Mouse (Mus musculus): ENCODE results near the gene Eva1b. TPM values are rescaled to one million over a fixed set of nuclear protein-coding genes. Genes with fewer than 3 reads are reported as not detected.

Eva1b gene
- polyA plus RNA-seq, 1 experiment = 51.6 TPM

- H3K79me3 ChIP-seq (ENCODE audit: low read depth) = no peaks in the 10 kb centered on the region
- H3ac ChIP-seq (ENCODE audit: control insufficient read depth, insufficient read length, low read depth) = no peak overlapping the region
- H3K4me3 ChIP-seq (ENCODE audit: insufficient read depth, poor library complexity, severe bottlenecking) = no peak overlapping the region
- peaks cover 14% of the 10 kb centered on the region for H3K36me3 ChIP-seq (ENCODE audit: control insufficient read depth, insufficient read depth)
- TF ChIP-seq MYOD1 (IDR thresholded peaks at IDR 0.05; ENCODE audit: control insufficient read depth, insufficient read length, low read depth) = no peak
- TF ChIP-seq CEBPB (IDR thresholded peaks at IDR 0.05; ENCODE audit: low read depth) = no peak
- TF ChIP-seq MAX (IDR thresholded peaks at IDR 0.05) = no peak
- TF ChIP-seq FOSL1 (IDR thresholded peaks at IDR 0.05; ENCODE audit: insufficient read depth, low read length, poor library complexity, severe bottlenecking) = no peak
- TF ChIP-seq MYOG (IDR thresholded peaks at IDR 0.05; ENCODE audit: control insufficient read depth, extremely low read depth, insufficient read length) = no peak
- TF ChIP-seq USF1 (IDR thresholded peaks at IDR 0.05; ENCODE audit: low read depth) = no peak
- TF ChIP-seq CTCF (IDR thresholded peaks at IDR 0.05; ENCODE audit: control insufficient read depth, insufficient read depth, insufficient read length) = no peak
- no peaks in the 10 kb centered on the region for H3K79me2 ChIP-seq (ENCODE audit: control insufficient read depth, insufficient read depth)
- no peaks in the 10 kb centered on the region for H3K27me3 ChIP-seq (ENCODE audit: control insufficient read depth, insufficient read depth, insufficient read length)
Measured at GRCm38 (mm10) chr4:126160981-126161380, 13.4 kb downstream of the Eva1b start.

- H3K79me2 ChIP-seq (ENCODE audit: control insufficient read depth, insufficient read depth) = no peaks in the 10 kb centered on the region
- H3K79me3 ChIP-seq (ENCODE audit: low read depth) = no peaks in the 10 kb centered on the region
Measured at GRCm38 (mm10) chr4:126161456-126161855, 13.9 kb downstream of the Eva1b start.

GRCm38 (mm10) chr4:126161986-126162385, 14.4 kb downstream of the Eva1b start:
- Histone ChIP-seq H3ac (ENCODE audit: control insufficient read depth, insufficient read length, low read depth) (no peak overlapping the region), H3K79me2 (ENCODE audit: control insufficient read depth, insufficient read depth) (no peaks in the 10 kb centered on the region), H3K79me3 (ENCODE audit: low read depth) (no peaks in the 10 kb centered on the region), H3K36me3 (ENCODE audit: control insufficient read depth, insufficient read depth) (peaks cover 24% of the 10 kb centered on the region), H3K27me3 (ENCODE audit: control insufficient read depth, insufficient read depth, insufficient read length) (no peaks in the 10 kb centered on the region), H3K4me3 (ENCODE audit: insufficient read depth, poor library complexity, severe bottlenecking) (no peak overlapping the region)
- TF ChIP-seq MYOG (IDR thresholded peaks at IDR 0.05; ENCODE audit: control insufficient read depth, extremely low read depth, insufficient read length) (no peak), CTCF (IDR thresholded peaks at IDR 0.05; ENCODE audit: control insufficient read depth, insufficient read depth, insufficient read length) (no peak), CEBPB (IDR thresholded peaks at IDR 0.05; ENCODE audit: low read depth) (no peak), MYOD1 (IDR thresholded peaks at IDR 0.05; ENCODE audit: control insufficient read depth, insufficient read length, low read depth) (no peak), MAX (IDR thresholded peaks at IDR 0.05) (no peak)

More at GRCm38 (mm10) chr4:126161456-126161855, 13.9 kb downstream of the Eva1b start:
- no peak overlapping the region for H3ac ChIP-seq (ENCODE audit: control insufficient read depth, insufficient read length, low read depth)
- peaks cover 18% of the 10 kb centered on the region for H3K36me3 ChIP-seq (ENCODE audit: control insufficient read depth, insufficient read depth)
- no peaks in the 10 kb centered on the region for H3K27me3 ChIP-seq (ENCODE audit: control insufficient read depth, insufficient read depth, insufficient read length)
- no peak for TF ChIP-seq MYOD1 (IDR thresholded peaks at IDR 0.05; ENCODE audit: control insufficient read depth, insufficient read length, low read depth)
- TF ChIP-seq CEBPB (IDR thresholded peaks at IDR 0.05; ENCODE audit: low read depth) = no peak
- no peak for TF ChIP-seq CTCF (IDR thresholded peaks at IDR 0.05; ENCODE audit: control insufficient read depth, insufficient read depth, insufficient read length)
- TF ChIP-seq MAX (IDR thresholded peaks at IDR 0.05) = no peak
- TF ChIP-seq MYOG (IDR thresholded peaks at IDR 0.05; ENCODE audit: control insufficient read depth, extremely low read depth, insufficient read length) = no peak
- no peak for TF ChIP-seq USF1 (IDR thresholded peaks at IDR 0.05; ENCODE audit: low read depth)
- TF ChIP-seq FOSL1 (IDR thresholded peaks at IDR 0.05; ENCODE audit: insufficient read depth, low read length, poor library complexity, severe bottlenecking) = no peak
- no peak overlapping the region for H3K4me3 ChIP-seq (ENCODE audit: insufficient read depth, poor library complexity, severe bottlenecking)

DNA sequence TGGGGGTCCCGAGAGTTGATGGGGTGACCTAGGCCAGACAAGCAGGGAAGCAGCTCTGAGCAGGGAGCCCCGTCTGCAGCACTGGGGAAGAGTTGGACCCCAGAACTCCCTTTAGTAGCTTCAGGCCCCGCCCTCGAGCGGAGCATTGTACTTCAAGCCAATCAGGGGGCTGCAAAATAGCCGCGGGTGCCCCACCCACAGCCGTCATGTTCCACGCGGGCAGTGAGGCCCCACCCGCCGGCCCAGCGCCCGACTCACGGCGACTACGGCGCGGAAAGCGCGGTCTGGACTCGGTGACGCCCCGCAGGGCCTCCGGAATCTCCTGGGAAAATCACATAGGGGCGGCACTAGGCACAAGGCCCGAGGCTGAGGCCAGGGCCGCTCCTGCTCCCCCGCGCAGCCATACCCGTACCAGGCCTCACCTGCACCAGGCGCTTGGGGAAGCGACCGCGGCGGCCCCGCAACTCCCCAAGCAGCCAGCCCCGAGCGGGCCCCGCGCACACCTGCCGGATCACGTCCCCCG, 15.1 kb downstream of the Eva1b start:
- H3K36me3 ChIP-seq (ENCODE audit: control insufficient read depth, insufficient read depth) = peaks cover 27% of the 10 kb centered on the region
- no peaks in the 10 kb centered on the region for H3K79me3 ChIP-seq (ENCODE audit: low read depth)
- no peak overlapping the region for H3ac ChIP-seq (ENCODE audit: control insufficient read depth, insufficient read length, low read depth)
- no peaks in the 10 kb centered on the region for H3K27me3 ChIP-seq (ENCODE audit: control insufficient read depth, insufficient read depth, insufficient read length)
- H3K79me2 ChIP-seq (ENCODE audit: control insufficient read depth, insufficient read depth) = no peaks in the 10 kb centered on the region
- no peak overlapping the region for H3K4me3 ChIP-seq (ENCODE audit: insufficient read depth, poor library complexity, severe bottlenecking)
- TF ChIP-seq CEBPB (IDR thresholded peaks at IDR 0.05; ENCODE audit: low read depth) (no peak), USF1 (IDR thresholded peaks at IDR 0.05; ENCODE audit: low read depth) (no peak), MYOG (IDR thresholded peaks at IDR 0.05; ENCODE audit: control insufficient read depth, extremely low read depth, insufficient read length) (no peak), MYOD1 (IDR thresholded peaks at IDR 0.05; ENCODE audit: control insufficient read depth, insufficient read length, low read depth) (no peak), FOSL1 (IDR thresholded peaks at IDR 0.05; ENCODE audit: insufficient read depth, low read length, poor library complexity, severe bottlenecking) (no peak), MAX (IDR thresholded peaks at IDR 0.05) (no peak), CTCF (IDR thresholded peaks at IDR 0.05; ENCODE audit: control insufficient read depth, insufficient read depth, insufficient read length) (no peak)

- Histone ChIP-seq H3K4me3 (ENCODE audit: insufficient read depth, poor library complexity, severe bottlenecking) (no peak within 1 kb of the TSS), H3K79me2 (ENCODE audit: control insufficient read depth, insufficient read depth) (no peaks in the 10 kb centered on the region), H3K79me3 (ENCODE audit: low read depth) (no peaks in the 10 kb centered on the region), H3K27me3 (ENCODE audit: control insufficient read depth, insufficient read depth, insufficient read length) (no peaks in the 10 kb centered on the region), H3ac (ENCODE audit: control insufficient read depth, insufficient read length, low read depth) (no peak within 1 kb of the TSS), H3K36me3 (ENCODE audit: control insufficient read depth, insufficient read depth) (peaks cover 32% of the 10 kb centered on the region)
- TF ChIP-seq CEBPB (IDR thresholded peaks at IDR 0.05; ENCODE audit: low read depth) = no peak
- no peak for TF ChIP-seq MYOG (IDR thresholded peaks at IDR 0.05; ENCODE audit: control insufficient read depth, extremely low read depth, insufficient read length)
- TF ChIP-seq MYOD1 (IDR thresholded peaks at IDR 0.05; ENCODE audit: control insufficient read depth, insufficient read length, low read depth) = no peak
- no peak for TF ChIP-seq CTCF (IDR thresholded peaks at IDR 0.05; ENCODE audit: control insufficient read depth, insufficient read depth, insufficient read length)
- TF ChIP-seq USF1 (IDR thresholded peaks at IDR 0.05; ENCODE audit: low read depth) = no peak
- no peak for TF ChIP-seq FOSL1 (IDR thresholded peaks at IDR 0.05; ENCODE audit: insufficient read depth, low read length, poor library complexity, severe bottlenecking)
- TF ChIP-seq MAX (IDR thresholded peaks at IDR 0.05) = no peak
Measured at GRCm38 (mm10) chr4:126163067-126163659, 15.6 kb downstream of the Eva1b start, which contains the start of gene Sh3d21. Gene Sh3d21 (minus strand): TSS chr4:126163491.
